Mouse (Mus musculus) heart, postnatal 0 days (tissue): ENCODE measurements around the gene Tyk2.

Source experiments
- CTCF ChIP-seq: IDR thresholded peaks from 2 replicates; pipeline ENCODE4 v1.5.1; 2016; ENCODE audit warnings: antibody characterized with exemption, control low read depth, low read depth
- EP300 ChIP-seq: IDR thresholded peaks from 2 replicates; pipeline ENCODE4 v1.6.1; 2016; ENCODE audit warnings: antibody characterized with exemption, low read depth

DNA sequence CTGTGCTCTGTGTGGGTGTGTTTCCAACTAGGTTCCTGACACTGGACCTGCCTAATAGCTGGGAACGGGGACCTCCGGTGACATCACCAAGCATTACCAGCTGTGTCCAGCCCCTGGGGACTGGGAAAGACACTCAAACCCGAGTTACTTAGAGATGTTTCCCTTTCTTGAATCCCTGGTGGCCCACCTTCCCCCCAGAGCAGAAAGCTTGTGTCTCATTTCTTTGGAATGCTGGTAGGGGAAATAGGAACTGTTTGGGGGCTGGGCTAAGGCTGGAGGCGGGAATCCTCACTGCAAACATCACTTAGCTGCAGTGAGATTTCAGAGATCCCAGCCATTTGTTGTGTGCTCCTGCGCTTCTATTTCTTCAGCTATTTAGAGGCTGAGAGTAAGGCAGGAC, 22.8 kb upstream of the Tyk2 start:
- TF ChIP-seq EP300, result no peak
- no peak for TF ChIP-seq CTCF
